Comparison of ENCODE assay signal across 9 mouse cellular contexts in the genomic region with DNA sequence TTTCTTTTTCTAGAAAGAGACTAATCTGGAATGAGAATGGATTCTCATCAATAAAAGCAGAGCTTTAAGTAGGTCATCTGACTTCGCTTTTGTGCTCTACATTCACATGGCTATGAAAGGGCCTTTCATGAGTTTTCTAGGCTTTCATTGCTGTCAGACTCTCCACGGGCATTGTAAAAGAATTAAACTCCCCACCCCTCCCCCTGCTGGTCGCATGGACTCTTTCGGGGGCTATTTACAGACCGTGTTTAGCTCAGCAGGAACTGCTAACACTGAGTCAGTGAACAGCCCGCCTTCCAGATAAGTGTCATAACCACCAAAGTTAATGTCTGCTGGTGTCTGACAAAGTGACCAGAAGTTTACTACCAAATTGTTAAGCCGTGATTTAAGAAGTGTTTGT. TPM values are rescaled to one million over a fixed set of nuclear protein-coding genes. Genes with fewer than 3 reads are reported as not detected.
DNase-seq lines count a peak whose midpoint lies in the region; ATAC-seq and TF ChIP-seq lines count a peak whose summit lies in the region.
"Had no signal": no experiment of that assay in that cellular context is flagged by ENCODE, and none has a peak within 500 bp of the region (broad histone marks: within the 10 kb centered on the region; RNA-seq: fewer than 3 reads in every experiment).

No protein-coding gene starts in this region.

- H3K36me3 ChIP-seq in E14TG2a.4 (ENCODE audit: insufficient read depth, low read length), result no peaks in the 10 kb centered on the region
- H3K36me3 ChIP-seq in midbrain, embryonic 16.5 days (ENCODE audit: control insufficient read depth, insufficient read depth, low read length), result no peaks in the 10 kb centered on the region
- H3K36me3 ChIP-seq in kidney, embryonic 15.5 days, result no peaks in the 10 kb centered on the region

- H3K4me2 ChIP-seq in midbrain, embryonic 16.5 days (ENCODE audit: low read length), result no peak overlapping the region
- H3K4me2 ChIP-seq in kidney, embryonic 15.5 days, result no peak overlapping the region
- H3K4me2 ChIP-seq: liver, embryonic 15.5 days had no signal

- H3K9ac ChIP-seq in midbrain, embryonic 16.5 days (ENCODE audit: low read depth, low read length), result no peak overlapping the region
- no peak overlapping the region for H3K9ac ChIP-seq in kidney, embryonic 15.5 days
- H3K9ac ChIP-seq: liver, embryonic 15.5 days had no signal

- peak; percentile 12 for TF ChIP-seq CTCF in E14TG2a.4 (conservative IDR thresholded peaks at IDR 0.05; ENCODE audit: low read length)

- H3K27ac ChIP-seq in midbrain, embryonic 16.5 days (ENCODE audit: low read length), result no peak overlapping the region
- no peak overlapping the region for H3K27ac ChIP-seq in kidney, embryonic 15.5 days
- H3K27ac ChIP-seq: liver, embryonic 15.5 days had no signal

- H3K9me3 ChIP-seq in E14TG2a.4 (ENCODE audit: low read length), result no peaks in the 10 kb centered on the region
- no peaks in the 10 kb centered on the region for H3K9me3 ChIP-seq in midbrain, embryonic 16.5 days (replicated peaks; ENCODE audit: control insufficient read depth, low read length, poor library complexity, severe bottlenecking)
- H3K9me3 ChIP-seq in kidney, embryonic 15.5 days (replicated peaks), result no peaks in the 10 kb centered on the region
- H3K9me3 ChIP-seq: liver, embryonic 15.5 days had no signal

- DNase-seq in brain, adult 2 months (ENCODE audit: low read depth, low spot score), result peak; percentile 86
- DNase-seq in heart, postnatal 4 days, result peak; percentile 65
- DNase-seq in left cerebral cortex, adult 9 months (ENCODE audit: low spot score in 2 of 2), result peak; percentile 56 to 79

- peak; percentile 54 for ATAC-seq in frontal cortex, adult (ENCODE audit: low TSS enrichment)
- ATAC-seq in midbrain, embryonic 16.5 days, result peak; percentile 73
- ATAC-seq in CD4-positive, CD25-positive, alpha-beta regulatory T cell, adult 4 months, result no peak
- ATAC-seq in kidney, embryonic 15.5 days (replicated peaks; ENCODE audit: low FRiP score), result no peak

- H3K27me3 ChIP-seq in E14TG2a.4 (ENCODE audit: insufficient read depth, low read length), result no peaks in the 10 kb centered on the region
- no peaks in the 10 kb centered on the region for H3K27me3 ChIP-seq in midbrain, embryonic 16.5 days (ENCODE audit: control insufficient read depth, insufficient read depth, low read depth, low read length)
- H3K27me3 ChIP-seq in kidney, embryonic 15.5 days, result no peaks in the 10 kb centered on the region
- H3K27me3 ChIP-seq: liver, embryonic 15.5 days had no signal

- WGBS in midbrain, embryonic 16.5 days, result 4% methylated on average over 7 of the region's 7 CpGs
- 29% methylated on average over 7 of the region's 7 CpGs for WGBS in kidney, embryonic 15.5 days

- no peak overlapping the region for H3K4me3 ChIP-seq in E14TG2a.4 (replicated peaks; ENCODE audit: low read length)
- no peak overlapping the region for H3K4me3 ChIP-seq in midbrain, embryonic 16.5 days (ENCODE audit: low read depth, low read length)
- no peak overlapping the region for H3K4me3 ChIP-seq in kidney, embryonic 15.5 days (replicated peaks)
- H3K4me3 ChIP-seq: liver, embryonic 15.5 days had no signal

- peaks cover 47% of the 10 kb centered on the region for H3K4me1 ChIP-seq in E14TG2a.4 (replicated peaks; ENCODE audit: low read depth, low read length)
- H3K4me1 ChIP-seq in midbrain, embryonic 16.5 days (ENCODE audit: control insufficient read depth, insufficient read depth, low read length), result peaks cover 9% of the 10 kb centered on the region
- H3K4me1 ChIP-seq in kidney, embryonic 15.5 days, result peaks cover 7% of the 10 kb centered on the region

RNA-seq across cellular contexts. Expression of a gene that starts 41.5 kb away (rescaled TPM):
- total RNA-seq in heart, postnatal 4 days (2021), result 10 to 100 TPM; 78.9 to 86.4 TPM
- 137 and 144 TPM in 2 replicates for polyA plus RNA-seq in midbrain, embryonic 16.5 days (2015; fragmentation: Nextera tagmentation; extraction: Ambion mirVana)
- polyA plus RNA-seq in CD4-positive, CD25-positive, alpha-beta regulatory T cell, adult 4 months (2017; shearing (Covaris generic)), result 10 to 100 TPM; 62.5 to 63.1 TPM
- polyA plus RNA-seq in kidney, embryonic 15.5 days (2015; fragmentation: Nextera tagmentation; extraction: Ambion mirVana), result 87.9 and 92.2 TPM in 2 replicates

Comparison
In these comparisons a context has a peak if more than half of its experiments do, and no peak if none do; other contexts are left out.
1. ATAC-seq: peak in frontal cortex, adult (single experiment) and midbrain, embryonic 16.5 days (single experiment); none in CD4-positive, CD25-positive, alpha-beta regulatory T cell, adult 4 months (single experiment) and kidney, embryonic 15.5 days (single experiment).
2. Peak in every context shown above with its lines, with median percentiles within 50 percentile points of each other: DNase-seq.